Mouse (Mus musculus) intestine, postnatal 0 days (tissue): ENCODE measurements at regions not wholly inside any gene's neighbourhood (a gene's known extent, or its start where the extent isn't known, plus 50 kb on each side); places are given as distances from the start of the nearest gene placed in this dataset.

ENCODE experiments used
- ATAC-seq: fragments of 200-750 bp; cut with Nextera tagmentation; 2 replicates; pipeline ENCODE4 v1.8.0; 2017; ENCODE audit warnings: mild to moderate bottlenecking, moderate TSS enrichment, moderate library complexity
- H3K27ac ChIP-seq: fragments of 300-500 bp; sonication (generic); 2 replicates; pipeline ENCODE4 v1.5.1; 2014; ENCODE audit warnings: mild to moderate bottlenecking, low read depth, low read length, moderate library complexity
- H3K27me3 ChIP-seq: fragments of 300-500 bp; sonication (generic); replicated peaks from 2 replicates; pipeline ENCODE4 v1.6.1; 2014; ENCODE audit warnings: low read length, mixed read lengths; ENCODE audit not compliant: control insufficient read depth, insufficient read depth
- H3K36me3 ChIP-seq: fragments of 300-500 bp; sonication (generic); 2 replicates; pipeline ENCODE4 v1.6.1; 2014; ENCODE audit warnings: mild to moderate bottlenecking, moderate library complexity; ENCODE audit not compliant: control insufficient read depth, insufficient read depth
- H3K4me1 ChIP-seq: fragments of 300-500 bp; sonication (generic); replicated peaks from 2 replicates; pipeline ENCODE4 v1.6.1; 2014; ENCODE audit warnings: antibody characterized with exemption, low read length, mixed read lengths; ENCODE audit not compliant: control insufficient read depth, insufficient read depth
- H3K4me2 ChIP-seq: fragments of 300-500 bp; sonication (generic); replicated peaks from 2 replicates; pipeline ENCODE4 v1.6.1; 2014; ENCODE audit warnings: low read depth, mild to moderate bottlenecking, moderate library complexity
- H3K4me3 ChIP-seq: fragments of 300-500 bp; sonication (generic); 2 replicates; pipeline ENCODE4 v1.5.1; 2014; ENCODE audit warnings: low read depth, low read length
- H3K9ac ChIP-seq: fragments of 300-500 bp; sonication (generic); 2 replicates; pipeline ENCODE4 v1.6.1; 2014; ENCODE audit warnings: mild to moderate bottlenecking, low read depth, low read length
- H3K9me3 ChIP-seq: fragments of 300-500 bp; sonication (generic); 2 replicates; pipeline ENCODE4 v1.6.1; 2016; ENCODE audit warnings: mixed run types; ENCODE audit not compliant: control insufficient read depth
- CTCF ChIP-seq: sonication (generic); IDR thresholded peaks from 2 replicates; pipeline ENCODE4 v1.5.1; 2016; ENCODE audit warnings: low read depth, mild to moderate bottlenecking, control low read depth, antibody characterized with exemption, moderate library complexity
- WGBS: fragments of 180-500 bp; shearing (Covaris S2); extraction: QIAGEN DNeasy Blood & Tissue Kit; methylation state at CpG from one replicate; pipeline ENCODE4 v1.1.7; 2014; 5-methylcytosine and 5-hydroxymethylcytosine counted together

DNA sequence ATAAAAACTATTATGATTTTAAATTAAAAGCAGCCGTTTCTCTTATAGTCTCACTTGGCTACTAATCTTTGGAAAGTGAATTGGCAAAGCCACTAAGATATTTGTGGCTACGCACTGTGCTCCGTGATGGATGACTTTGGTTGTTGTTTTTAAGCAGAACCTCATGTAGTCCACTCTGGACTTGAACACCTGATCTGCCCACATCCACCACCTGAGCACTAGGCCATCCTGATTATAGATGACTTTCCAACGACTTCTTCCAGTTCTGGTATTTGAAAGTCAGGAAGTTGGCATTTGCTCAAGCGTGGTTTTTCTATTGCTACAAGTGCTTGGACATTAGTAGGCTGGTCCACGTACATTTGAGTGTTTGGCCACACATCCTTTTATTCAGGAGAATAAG lies 344.5 kb downstream of the Mex3b start:
- TF ChIP-seq CTCF, result no peak
- Histone ChIP-seq H3K36me3 (no peaks in the 10 kb centered on the region), H3K4me1 (no peaks in the 10 kb centered on the region), H3K9ac (no peak overlapping the region), H3K9me3 (no peaks in the 10 kb centered on the region), H3K4me3 (no peak overlapping the region), H3K27me3 (no peaks in the 10 kb centered on the region), H3K4me2 (no peak overlapping the region), H3K27ac (no peak overlapping the region)
- WGBS, result 83% methylated on average over 6 of the region's 6 CpGs
- no peak for ATAC-seq

DNA sequence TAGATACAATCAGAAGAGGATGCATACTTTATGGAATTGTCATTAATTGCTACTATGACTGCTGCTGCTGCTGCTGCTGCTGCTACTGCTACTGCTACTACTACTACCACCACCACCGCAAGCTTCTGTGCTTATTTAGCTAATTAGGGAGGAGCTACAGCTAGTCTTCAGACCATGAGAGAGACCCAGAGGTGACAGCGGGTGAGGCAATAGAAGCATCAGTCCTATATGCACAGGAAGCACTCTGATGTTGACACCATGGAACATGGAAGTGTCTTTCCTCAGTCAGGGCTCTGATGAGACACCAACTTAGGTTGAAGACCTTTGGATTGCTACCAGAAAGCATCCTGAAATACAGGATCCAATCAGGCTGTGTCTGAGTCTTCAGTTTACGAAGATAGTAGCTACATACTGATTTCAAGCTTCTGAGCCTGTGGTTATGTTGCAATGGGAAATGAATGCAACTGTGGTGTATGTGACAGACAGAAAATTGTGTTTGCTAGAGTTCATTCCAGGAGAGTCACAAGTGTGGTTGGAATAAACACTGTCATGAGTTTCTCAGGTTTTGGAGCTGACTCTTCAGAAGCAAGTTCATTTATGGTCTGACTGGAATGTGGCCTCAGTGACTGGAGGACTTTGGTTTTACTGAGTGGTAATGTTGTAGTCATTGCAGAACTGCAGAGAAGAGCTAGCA lies 355.0 kb downstream of the Mex3b start:
- no peak for ATAC-seq

DNA sequence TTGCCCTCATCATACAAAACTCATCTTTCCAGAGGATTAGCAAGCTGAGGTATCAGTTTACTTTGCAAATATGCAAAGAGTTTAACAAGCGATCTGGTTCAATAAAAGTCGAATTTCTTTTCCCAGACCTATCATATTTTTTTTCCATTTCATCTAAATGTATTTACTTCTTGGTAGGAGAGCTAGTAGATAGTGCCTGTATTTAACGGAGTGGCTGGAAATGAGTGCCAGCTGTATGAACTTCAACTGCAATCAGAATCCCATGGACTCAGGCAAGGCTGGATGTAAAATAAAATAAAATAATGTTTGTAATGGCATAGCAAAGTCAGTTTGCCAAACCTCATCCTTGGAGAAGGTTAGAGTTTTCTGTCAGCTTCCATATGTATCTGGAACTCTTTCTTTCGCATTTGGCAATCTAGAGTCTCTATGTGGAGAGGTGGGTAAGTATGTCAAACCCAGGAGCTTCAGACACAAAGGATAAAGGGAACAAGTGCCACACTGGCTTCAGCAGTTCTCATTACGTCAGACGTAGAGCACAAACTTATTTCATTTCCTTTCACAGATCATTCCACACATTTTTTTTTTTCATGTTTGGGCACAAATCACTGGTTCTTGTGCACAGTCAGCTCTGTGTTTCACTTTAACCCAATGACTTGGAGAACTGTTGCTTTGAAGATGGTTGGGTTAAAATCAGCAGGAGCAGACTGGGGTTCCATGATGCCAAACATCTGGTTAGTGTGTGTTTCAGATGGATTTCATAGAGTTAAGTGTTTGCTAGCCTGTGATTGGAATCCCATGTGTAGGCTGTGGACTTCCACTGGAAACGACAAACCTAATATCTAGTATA lies 357.2 kb upstream of the Tmc3 start:
- 63% methylated on average over 7 of the region's 7 CpGs for WGBS
- H3K36me3 ChIP-seq, result no peaks in the 10 kb centered on the region
- no peak for ATAC-seq
- no peak overlapping the region for H3K9ac ChIP-seq
- no peaks in the 10 kb centered on the region for H3K9me3 ChIP-seq
- H3K27me3 ChIP-seq, result no peaks in the 10 kb centered on the region
- no peaks in the 10 kb centered on the region for H3K4me1 ChIP-seq
- no peak overlapping the region for H3K4me3 ChIP-seq
- H3K4me2 ChIP-seq, result no peak overlapping the region
- H3K27ac ChIP-seq, result no peak overlapping the region
- no peak for TF ChIP-seq CTCF

More for the DNA sequence above, 355.0 kb downstream of the Mex3b start:
- no peak overlapping the region for H3K4me2 ChIP-seq
- no peaks in the 10 kb centered on the region for H3K9me3 ChIP-seq
- H3K4me1 ChIP-seq, result no peaks in the 10 kb centered on the region
- WGBS, result 74% methylated on average over 3 of the region's 3 CpGs
- H3K9ac ChIP-seq, result no peak overlapping the region
- no peak overlapping the region for H3K27ac ChIP-seq
- H3K4me3 ChIP-seq, result no peak overlapping the region
- no peaks in the 10 kb centered on the region for H3K27me3 ChIP-seq
- no peaks in the 10 kb centered on the region for H3K36me3 ChIP-seq
- no peak for TF ChIP-seq CTCF

DNA sequence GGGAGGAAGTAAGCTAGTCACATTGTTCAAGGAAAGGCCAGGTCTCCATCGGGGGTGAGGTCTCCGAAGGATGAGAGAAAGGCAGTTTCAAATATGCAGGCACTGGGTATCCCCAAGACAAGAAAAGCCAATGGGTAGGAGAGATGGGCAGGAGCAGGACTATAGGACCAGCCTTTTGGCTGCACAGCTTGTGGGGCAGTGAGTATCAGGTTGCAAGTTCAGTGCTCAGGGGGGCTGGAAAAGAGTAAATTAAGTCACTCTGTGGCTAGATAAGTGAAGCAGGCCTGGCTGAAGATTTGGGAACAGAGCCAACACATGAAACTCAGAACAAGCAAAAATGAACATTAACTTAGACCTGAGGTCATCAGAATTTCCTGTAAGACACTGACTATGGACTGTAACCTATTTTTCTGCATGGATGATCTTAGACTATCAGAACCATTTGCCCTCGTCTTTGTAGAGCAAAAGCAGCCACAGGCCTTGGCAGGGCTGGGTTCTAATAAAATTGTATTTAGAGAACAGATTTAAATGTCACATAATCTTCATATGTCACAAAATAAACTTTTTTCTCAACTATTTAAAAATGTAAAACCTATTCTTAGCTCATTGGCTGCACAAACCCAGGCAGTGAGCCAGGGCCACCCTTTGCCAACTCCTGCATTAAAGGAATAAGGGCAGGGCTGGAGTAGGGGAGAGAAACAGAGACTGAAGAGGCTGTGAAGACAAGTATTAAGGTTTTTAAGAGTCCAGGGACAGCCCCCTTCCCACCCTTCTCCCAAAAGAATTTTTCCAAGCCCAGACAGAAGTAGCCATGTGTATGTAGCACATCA lies 354.0 kb upstream of the Tmc3 start:
- 81% methylated on average over 3 of the region's 3 CpGs for WGBS
- Histone ChIP-seq H3K4me1 (no peaks in the 10 kb centered on the region), H3K27ac (no peak overlapping the region), H3K27me3 (no peaks in the 10 kb centered on the region), H3K36me3 (no peaks in the 10 kb centered on the region), H3K4me3 (no peak overlapping the region), H3K9me3 (no peaks in the 10 kb centered on the region), H3K4me2 (no peak overlapping the region), H3K9ac (no peak overlapping the region)
- no peak for ATAC-seq
- TF ChIP-seq CTCF, result no peak

DNA sequence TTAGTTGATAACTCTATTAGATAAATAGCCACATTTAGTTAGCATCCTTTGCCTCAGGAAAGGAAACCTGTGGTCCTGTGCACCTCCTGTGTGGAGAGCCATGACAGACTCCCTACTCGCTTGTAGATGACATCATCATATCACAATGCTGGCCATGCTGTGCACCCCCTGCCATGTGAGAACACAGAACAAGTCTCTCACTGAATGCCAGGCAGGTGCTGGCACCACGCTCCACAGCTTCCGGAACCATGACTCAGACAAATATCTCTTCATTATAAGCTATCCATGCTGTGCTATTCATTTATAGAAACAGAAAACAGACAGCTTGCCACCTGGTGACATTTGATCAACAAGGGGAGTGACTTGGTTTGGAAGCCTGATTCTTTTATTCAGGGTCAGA lies 349.1 kb upstream of the Tmc3 start:
- no peak overlapping the region for H3K9ac ChIP-seq
- no peak overlapping the region for H3K4me2 ChIP-seq
- H3K9me3 ChIP-seq, result no peaks in the 10 kb centered on the region
- no peak for ATAC-seq
- no peak overlapping the region for H3K27ac ChIP-seq
- no peaks in the 10 kb centered on the region for H3K36me3 ChIP-seq
- 92% methylated on average over 3 of the region's 3 CpGs for WGBS
- no peaks in the 10 kb centered on the region for H3K4me1 ChIP-seq
- no peaks in the 10 kb centered on the region for H3K27me3 ChIP-seq
- no peak for TF ChIP-seq CTCF
- H3K4me3 ChIP-seq, result no peak overlapping the region

DNA sequence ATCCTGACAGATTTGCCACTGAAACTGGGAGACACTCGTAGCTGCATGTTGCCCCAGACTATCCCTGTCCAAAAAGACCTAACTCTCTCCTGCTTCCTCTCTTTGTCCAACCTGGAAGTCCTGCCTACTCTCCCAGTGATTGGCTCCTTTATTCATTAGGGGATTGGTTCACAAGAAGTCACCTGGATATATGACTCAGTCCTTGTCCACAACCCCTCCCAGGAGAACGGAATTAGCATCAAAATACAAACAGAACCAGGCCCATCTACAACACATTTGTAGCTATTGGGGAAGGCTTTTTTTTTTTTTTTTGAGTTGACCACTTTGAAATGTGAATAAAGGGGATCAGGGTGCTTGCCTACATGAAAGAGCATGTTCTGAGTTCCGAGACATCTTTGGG lies 347.4 kb upstream of the Tmc3 start:
- Histone ChIP-seq H3K4me1 (no peaks in the 10 kb centered on the region), H3K4me3 (no peak overlapping the region), H3K36me3 (no peaks in the 10 kb centered on the region), H3K4me2 (no peak overlapping the region), H3K27me3 (no peaks in the 10 kb centered on the region), H3K9ac (no peak overlapping the region), H3K27ac (no peak overlapping the region), H3K9me3 (no peaks in the 10 kb centered on the region)
- 85% methylated on average over 3 of the region's 3 CpGs for WGBS
- ATAC-seq, result no peak
- no peak for TF ChIP-seq CTCF
